Mouse (Mus musculus) kidney, postnatal 0 days (tissue): ENCODE data around the gene Plk2. TPM values are rescaled to one million over a fixed set of nuclear protein-coding genes. Genes with fewer than 3 reads are reported as not detected.

ENCODE experiments used
- ATAC-seq: fragments of 200-750 bp; cut with Nextera tagmentation; replicated peaks from 2 replicates; pipeline ENCODE4 v1.8.0; 2017; ENCODE audit warnings: low read depth, moderate number of reproducible peaks, moderate TSS enrichment, moderate library complexity; ENCODE audit not compliant: low FRiP score
- DNase-seq: peaks from one replicate; pipeline ENCODE4 v3.0.0-alpha.2; 2016; ENCODE audit warnings: low spot score
- H3K27ac ChIP-seq: fragments of 300-500 bp; sonication (generic); 2 replicates; pipeline ENCODE4 v1.5.1; 2014; ENCODE audit warnings: mild to moderate bottlenecking
- H3K27me3 ChIP-seq: fragments of 300-500 bp; sonication (generic); 2 replicates; pipeline ENCODE4 v1.6.1; 2014; ENCODE audit warnings: low read length, mixed read lengths; ENCODE audit not compliant: insufficient read depth
- H3K36me3 ChIP-seq: fragments of 300-500 bp; sonication (generic); 2 replicates; pipeline ENCODE4 v1.6.1; 2014; ENCODE audit warnings: low read length, mixed read lengths; ENCODE audit not compliant: insufficient read depth
- H3K4me1 ChIP-seq: fragments of 300-500 bp; sonication (generic); replicated peaks from 2 replicates; pipeline ENCODE4 v1.6.1; 2014; ENCODE audit warnings: antibody characterized with exemption, low read length, mixed read lengths; ENCODE audit not compliant: insufficient read depth
- H3K4me2 ChIP-seq: fragments of 300-500 bp; sonication (generic); 2 replicates; pipeline ENCODE4 v1.6.1; 2014; ENCODE audit warnings: mild to moderate bottlenecking, low read length, moderate library complexity, mixed read lengths
- H3K4me3 ChIP-seq: fragments of 300-500 bp; sonication (generic); replicated peaks from 2 replicates; pipeline ENCODE4 v1.5.1; 2014; ENCODE audit warnings: low read depth, low read length
- H3K9ac ChIP-seq: fragments of 300-500 bp; sonication (generic); 2 replicates; pipeline ENCODE4 v1.6.1; 2014; ENCODE audit warnings: low read depth, low read length
- H3K9me3 ChIP-seq: fragments of 300-500 bp; sonication (generic); replicated peaks from 2 replicates; pipeline ENCODE4 v1.6.1; 2016; ENCODE audit warnings: low read length, inconsistent platforms, mixed read lengths
- CTCF ChIP-seq: IDR thresholded peaks from 2 replicates; pipeline ENCODE4 v1.5.1; 2016; ENCODE audit warnings: antibody characterized with exemption, low read depth, mild to moderate bottlenecking, moderate library complexity
- WGBS: fragments of 180-500 bp; shearing (Covaris S2); extraction: QIAGEN DNeasy Blood & Tissue Kit; methylation state at CpG from one replicate; pipeline ENCODE4 v1.1.7; 2014; 5-methylcytosine and 5-hydroxymethylcytosine counted together
- polyA plus RNA-seq: library from polyadenylated mRNA; unstranded; fragments of >200 nt; fragmentation: Nextera tagmentation; extraction: Ambion mirVana; gene quantifications from 2 replicates; pipeline ENCODE4 v1.2.1, GENCODE M21; 2015

Plk2 gene
- polyA plus RNA-seq, result 50.5 and 54.9 TPM in 2 replicates

DNA sequence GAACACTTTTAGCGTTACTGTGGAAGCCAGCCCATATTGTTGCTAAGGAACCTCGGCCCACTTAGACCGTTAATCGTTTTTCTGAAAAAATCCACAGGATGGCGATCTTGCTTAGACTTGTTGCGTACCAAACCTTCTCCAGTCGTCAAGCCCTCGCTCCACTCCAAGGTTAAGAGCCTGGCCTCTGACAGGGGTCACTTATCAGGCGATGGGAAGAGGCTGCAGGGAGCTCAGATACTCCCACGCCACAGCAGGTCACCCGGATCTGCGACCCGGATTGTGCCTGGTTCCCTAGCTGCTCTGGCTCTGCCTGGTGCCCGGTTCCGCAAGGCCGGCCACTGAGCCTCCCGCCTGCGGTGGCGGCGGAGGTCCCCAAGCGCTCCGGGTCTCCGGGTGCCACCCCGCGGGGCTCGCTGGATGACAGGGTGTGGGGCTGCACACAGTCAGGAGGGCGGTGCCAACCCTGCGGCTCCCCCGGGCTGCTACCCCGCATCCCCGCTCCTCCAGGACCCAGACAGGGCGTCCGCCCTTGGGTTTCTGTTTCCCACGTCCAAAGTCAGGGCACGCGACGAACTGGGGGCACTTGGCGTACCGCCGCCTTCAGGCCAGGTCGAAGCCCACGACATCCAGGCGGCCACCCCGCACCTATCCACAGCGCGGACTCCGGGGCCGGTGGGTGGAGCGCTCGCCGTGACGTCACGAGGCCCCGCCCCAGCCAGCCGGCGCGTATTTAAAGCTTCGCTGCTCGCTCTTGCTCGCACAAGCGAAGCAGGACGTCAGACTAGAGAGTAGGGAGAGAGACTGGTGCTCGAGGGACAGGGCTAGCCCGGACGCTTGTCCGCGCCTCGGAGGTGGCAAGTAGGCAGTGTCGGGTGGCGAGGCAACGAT lies at the start of gene Plk2:
TSS of gene Plk2 (plus strand) at position 756 of the 888 bp plus-strand sequence.
- WGBS, result under 1% methylated on average over 71 of the region's 71 CpGs
- Histone ChIP-seq H3K4me2 (peak within 1 kb of the TSS; percentile 90), H3K9me3 (no peaks in the 10 kb centered on the region), H3K9ac (peak within 1 kb of the TSS; percentile 73), H3K27ac (peak within 1 kb of the TSS; percentile 83), H3K4me3 (peak within 1 kb of the TSS; percentile 51), H3K27me3 (no peaks in the 10 kb centered on the region), H3K4me1 (no peaks in the 10 kb centered on the region), H3K36me3 (peaks cover 16% of the 10 kb centered on the region)
- DNase-seq (peak; percentile 98), ATAC-seq (peak; percentile 94)
- peak; percentile 80 for TF ChIP-seq CTCF

DNA sequence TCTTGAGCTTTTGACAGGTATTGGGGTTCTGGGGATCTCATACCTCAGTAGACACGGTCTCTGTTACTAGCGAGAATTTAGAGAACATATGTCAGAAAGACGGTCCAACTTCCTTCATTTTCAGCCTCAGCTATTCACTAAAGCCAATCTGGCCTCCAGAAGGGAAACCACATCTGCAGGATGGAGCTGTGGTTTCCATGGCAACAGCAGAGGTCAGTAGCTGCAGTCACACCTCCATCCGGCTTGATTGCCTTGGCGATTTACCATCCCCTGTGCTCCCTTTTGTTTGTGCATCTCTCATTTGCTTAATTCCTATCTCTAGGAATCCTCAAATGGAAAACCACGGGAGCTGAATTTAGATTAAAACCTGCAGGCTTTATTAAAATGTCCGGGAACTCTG lies 48.1 kb upstream of the Plk2 start:
- no peak overlapping the region for H3K4me3 ChIP-seq
- WGBS, result 43% methylated on average over 7 of the region's 7 CpGs

DNA sequence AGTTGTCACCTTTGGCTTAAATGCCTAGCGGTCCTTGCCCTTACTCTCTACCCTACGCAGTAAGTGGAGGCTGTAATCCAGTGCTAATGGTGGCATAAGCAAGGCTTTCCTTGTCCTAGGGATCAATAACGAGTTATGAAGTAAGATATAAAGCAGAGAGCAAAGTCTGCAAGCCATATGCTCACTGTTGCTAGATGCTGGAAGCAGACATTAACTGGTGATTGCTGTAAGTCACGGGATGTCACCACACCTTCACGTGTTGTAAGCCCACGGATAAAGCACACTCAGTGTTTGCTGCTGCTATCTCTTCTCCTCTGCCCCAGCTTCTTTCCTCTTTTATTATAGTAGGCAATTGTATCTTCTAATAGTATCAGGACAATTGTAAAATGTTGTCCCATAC lies 43.8 kb upstream of the Plk2 start:
- DNase-seq, result no peak
- Histone ChIP-seq H3K9me3 (no peaks in the 10 kb centered on the region), H3K9ac (no peak overlapping the region), H3K27ac (no peak overlapping the region), H3K4me2 (no peak overlapping the region), H3K36me3 (no peaks in the 10 kb centered on the region), H3K27me3 (no peaks in the 10 kb centered on the region), H3K4me1 (no peaks in the 10 kb centered on the region), H3K4me3 (no peak overlapping the region)
- no peak for ATAC-seq
- no peak for TF ChIP-seq CTCF
- WGBS, result 85% methylated on average over 6 of the region's 6 CpGs

More for the DNA sequence above, 48.1 kb upstream of the Plk2 start:
- Histone ChIP-seq H3K4me1 (no peaks in the 10 kb centered on the region), H3K27ac (no peak overlapping the region), H3K9me3 (no peaks in the 10 kb centered on the region), H3K27me3 (no peaks in the 10 kb centered on the region), H3K36me3 (no peaks in the 10 kb centered on the region), H3K9ac (no peak overlapping the region), H3K4me2 (no peak overlapping the region)
- ATAC-seq, result no peak
- DNase-seq, result peak; percentile 4
- no peak for TF ChIP-seq CTCF

GRCm38 (mm10) chr13:110356941-110357340 lies 37.9 kb upstream of the Plk2 start, which contains the start of gene Gapt:
Gene Gapt, minus strand, starts transcription at chr13:110357199.
- no peak within 1 kb of the TSS for H3K4me2 ChIP-seq
- no peaks in the 10 kb centered on the region for H3K27me3 ChIP-seq
- no peak for TF ChIP-seq CTCF
- ATAC-seq (no peak), DNase-seq (no peak)
- H3K4me1 ChIP-seq, result no peaks in the 10 kb centered on the region
- no peaks in the 10 kb centered on the region for H3K9me3 ChIP-seq
- H3K36me3 ChIP-seq, result no peaks in the 10 kb centered on the region
- no peak within 1 kb of the TSS for H3K27ac ChIP-seq
- 53% methylated on average over 2 of the region's 2 CpGs for WGBS
- no peak within 1 kb of the TSS for H3K4me3 ChIP-seq
- no peak within 1 kb of the TSS for H3K9ac ChIP-seq

GRCm38 (mm10) chr13:110363722-110364121 lies 31.1 kb upstream of the Plk2 start:
- no peak overlapping the region for H3K4me3 ChIP-seq
- no peak overlapping the region for H3K27ac ChIP-seq
- DNase-seq, result no peak
- no peaks in the 10 kb centered on the region for H3K36me3 ChIP-seq
- no peak overlapping the region for H3K9ac ChIP-seq
- no peak for TF ChIP-seq CTCF
- no peaks in the 10 kb centered on the region for H3K27me3 ChIP-seq
- H3K4me1 ChIP-seq, result no peaks in the 10 kb centered on the region
- ATAC-seq, result no peak
- H3K9me3 ChIP-seq, result no peaks in the 10 kb centered on the region
- no peak overlapping the region for H3K4me2 ChIP-seq
- WGBS, result 77% methylated on average over 6 of the region's 6 CpGs

GRCm38 (mm10) chr13:110366477-110366876 lies 28.4 kb upstream of the Plk2 start:
- Histone ChIP-seq H3K4me2 (no peak overlapping the region), H3K9me3 (no peaks in the 10 kb centered on the region), H3K4me3 (no peak overlapping the region), H3K27me3 (no peaks in the 10 kb centered on the region), H3K4me1 (no peaks in the 10 kb centered on the region), H3K27ac (no peak overlapping the region), H3K36me3 (no peaks in the 10 kb centered on the region), H3K9ac (no peak overlapping the region)
- WGBS, result 91% methylated on average over 3 of the region's 3 CpGs
- ATAC-seq (no peak), DNase-seq (no peak)
- no peak for TF ChIP-seq CTCF
